Mouse (Mus musculus) G1E (cell line): ENCODE measurements around the gene Slc7a10.

Experiments used
- CTCF ChIP-seq: IDR thresholded peaks from 2 replicates; pipeline ENCODE4 v1.5.1; 2012; ENCODE audit warnings: low read depth, low read length, inconsistent platforms, mixed read lengths
- GATA1 ChIP-seq: IDR thresholded peaks from 2 replicates; pipeline ENCODE4 v1.6.1; 2012; ENCODE audit warnings: borderline replicate concordance, low read length, inconsistent platforms, mixed read lengths
- POLR2AphosphoS5 ChIP-seq: IDR thresholded peaks from 2 replicates; pipeline ENCODE4 v1.6.1; 2012; ENCODE audit warnings: low read depth, low read length, inconsistent platforms; ENCODE audit not compliant: insufficient replicate concordance
- TAL1 ChIP-seq: conservative IDR thresholded peaks from 2 replicates; pipeline ENCODE4 v1.6.1; 2012; ENCODE audit warnings: low read depth, low read length, inconsistent platforms, mixed read lengths

GRCm38 (mm10) chr7:35137524-35137923 is 48.7 kb upstream of the Slc7a10 start:
- TF ChIP-seq CTCF (no peak), POLR2AphosphoS5 (no peak), GATA1 (no peak), TAL1 (no peak)
